Mouse (Mus musculus) heart, adult 2 months (tissue): Measurements from ENCODE around the gene Foxp1. TPM values are rescaled to one million over a fixed set of nuclear protein-coding genes. Genes with fewer than 3 reads are reported as not detected.
A peak's percentile ranks its signal among the peaks of the same experiment; 100 is the strongest.

Experiments used
- DNase-seq, 2 experiments: peaks; one replicate each; pipeline ENCODE4 v3.0.0; 2021
- H3K27ac ChIP-seq: fragments of 200-600 bp; 2 replicates; pipeline ENCODE4 v1.8.1; 2022
- H3K27me3 ChIP-seq: fragments of 200-500 bp; 2 replicates; pipeline ENCODE4 v1.6.1; 2012; ENCODE audit warnings: mild to moderate bottlenecking, low read length, inconsistent platforms, mixed read lengths; ENCODE audit not compliant: control insufficient read depth, insufficient read depth
- H3K36me3 ChIP-seq: fragments of 200-500 bp; 2 replicates; pipeline ENCODE4 v1.6.1; 2012; ENCODE audit warnings: low read length, inconsistent platforms; ENCODE audit not compliant: control insufficient read depth, insufficient read depth
- H3K4me1 ChIP-seq: fragments of 200-500 bp; 2 replicates; pipeline ENCODE4 v1.6.1; 2011; ENCODE audit warnings: low read length; ENCODE audit not compliant: control insufficient read depth, insufficient read depth
- H3K4me3 ChIP-seq: fragments of 200-600 bp; 2 replicates; pipeline ENCODE4 v1.8.1; 2022
- H3K79me2 ChIP-seq: fragments of 200-500 bp; replicated peaks from 2 replicates; pipeline ENCODE4 v1.6.1; 2012; ENCODE audit warnings: mild to moderate bottlenecking, inconsistent platforms, low read length, moderate library complexity, mixed read lengths; ENCODE audit not compliant: control insufficient read depth, insufficient read depth
- H3K9ac ChIP-seq: fragments of 200-500 bp; 2 replicates; pipeline ENCODE4 v1.6.1; 2012; ENCODE audit warnings: low read depth, mild to moderate bottlenecking, control low read depth, inconsistent platforms, low read length, mixed read lengths
- CTCF ChIP-seq: fragments of 200-600 bp; IDR thresholded peaks from 2 replicates; pipeline ENCODE4 v1.8.1; 2022; ENCODE audit warnings: antibody characterized with exemption, mild to moderate bottlenecking, moderate library complexity
- EP300 ChIP-seq: fragments of 200-500 bp; IDR thresholded peaks from 2 replicates; pipeline ENCODE4 v1.6.1; 2011; ENCODE audit warnings: low read depth, low read length, control low read depth; ENCODE audit not compliant: insufficient read depth
- POLR2A ChIP-seq: fragments of 200-500 bp; IDR thresholded peaks from 2 replicates; pipeline ENCODE4 v1.6.1; 2011; ENCODE audit warnings: mild to moderate bottlenecking, low read depth, low read length, control low read depth; ENCODE audit not compliant: insufficient read depth
- WGBS: fragments of 180-500 bp; shearing (Covaris S2); methylation state at CpG from one replicate; pipeline ENCODE4 v1.1.7; 2018; 5-methylcytosine and 5-hydroxymethylcytosine counted together
- intact Hi-C: fragments of 180-260 bp; cut with DNase I; formaldehyde crosslinking; loops from one replicate; pipeline ENCODE4 v1.15.1; 2025
- polyA plus RNA-seq: library from polyadenylated mRNA; depleted of rRNA; stranded (reverse); fragments of >200 nt; gene quantifications from 2 replicates; pipeline ENCODE4 v1.2.3, GENCODE M21; 2012
- total RNA-seq, 2 experiments: library from RNA; stranded (reverse); gene quantifications; 2 replicates each; pipeline ENCODE4 v1.2.3; 2021

Foxp1 gene
- total and polyA plus RNA-seq, 3 experiments: 22.9 to 31.6 (median 26.4) TPM

DNA sequence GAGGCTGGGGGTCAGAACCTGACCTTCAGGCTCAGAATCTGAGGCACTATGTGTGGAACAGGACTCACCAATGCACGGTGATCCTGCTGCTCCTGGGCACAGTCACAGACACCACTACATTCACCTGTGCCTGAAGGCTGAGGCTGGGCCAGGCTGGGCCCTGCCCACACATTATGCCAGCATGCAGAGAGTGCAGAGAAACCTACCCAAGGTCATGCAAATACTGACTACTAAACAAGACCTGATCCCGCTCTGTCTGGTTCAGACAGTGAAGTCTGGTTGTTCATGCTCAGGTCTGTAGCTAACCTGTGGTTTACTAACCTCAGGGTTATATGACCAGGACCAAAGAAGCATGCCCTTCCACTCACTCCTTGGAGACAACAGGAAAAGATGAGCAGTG, 19.8 kb downstream of the Foxp1 start:
- no peak overlapping the region for H3K9ac ChIP-seq
- H3K79me2 ChIP-seq: peaks cover 5% of the 10 kb centered on the region
- intact Hi-C loops: no loop called here
- TF ChIP-seq POLR2A (no peak), CTCF (no peak), EP300 (no peak)
- H3K4me3 ChIP-seq: no peak overlapping the region
- H3K27me3 ChIP-seq: no peaks in the 10 kb centered on the region
- H3K36me3 ChIP-seq: no peaks in the 10 kb centered on the region
- H3K27ac ChIP-seq: no peak overlapping the region
- DNase-seq: no peak
- H3K4me1 ChIP-seq: peaks cover 3% of the 10 kb centered on the region
- WGBS: 89% methylated on average over 2 of the region's 2 CpGs

- Histone ChIP-seq H3K9ac (no peak overlapping the region), H3K36me3 (no peaks in the 10 kb centered on the region), H3K27ac (no peak overlapping the region), H3K4me3 (no peak overlapping the region), H3K27me3 (no peaks in the 10 kb centered on the region), H3K79me2 (peaks cover 5% of the 10 kb centered on the region), H3K4me1 (peaks cover 3% of the 10 kb centered on the region)
- no peak for DNase-seq
- intact Hi-C loops: no loop called here
- TF ChIP-seq CTCF (peak; percentile 9; the same call in 1 of the 2 replicates), POLR2A (no peak)
- 87% methylated on average over 6 of the region's 6 CpGs for WGBS
These were observed 20.2 kb downstream of the Foxp1 start for GRCm38 (mm10) chr6:99502314-99502713.

DNA sequence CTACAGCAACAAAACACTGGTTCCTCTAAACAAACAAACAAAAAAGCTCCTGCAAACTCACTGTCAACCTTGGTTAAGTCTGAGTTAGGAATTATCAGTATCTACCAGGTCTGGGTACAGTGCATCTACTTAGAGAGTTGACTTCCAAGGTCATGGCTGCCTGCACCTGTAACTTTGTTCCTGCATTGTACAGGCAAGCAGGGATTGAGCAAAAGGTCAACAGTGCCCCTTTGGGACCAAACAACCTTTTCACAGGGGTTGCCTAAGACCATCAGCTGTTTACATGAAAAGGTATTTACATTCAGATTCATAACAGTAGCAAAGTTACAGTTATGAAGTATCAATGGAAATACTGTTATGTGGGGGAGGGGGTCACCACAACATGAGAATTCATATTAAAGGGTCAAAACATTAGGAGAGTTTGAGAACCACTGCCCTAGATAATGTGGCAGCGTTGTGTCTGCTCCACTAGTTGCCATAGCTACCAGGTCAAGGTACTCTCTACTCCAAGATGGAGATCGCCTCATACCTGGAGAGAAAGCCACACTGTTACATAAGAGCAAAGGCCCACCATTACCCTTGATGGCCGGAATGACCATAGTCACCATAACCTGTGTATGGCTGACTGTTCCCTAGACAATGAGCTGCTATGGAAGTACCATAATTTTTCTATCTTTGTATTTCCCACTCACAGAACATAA, 21.8 kb downstream of the Foxp1 start:
- peaks cover 4% of the 10 kb centered on the region; the same call in 1 of the 2 replicates for H3K79me2 ChIP-seq
- no peaks in the 10 kb centered on the region for H3K27me3 ChIP-seq
- intact Hi-C loops: no loop called here
- H3K36me3 ChIP-seq: peaks cover 6% of the 10 kb centered on the region; the same call in 1 of the 2 replicates
- no peak overlapping the region for H3K4me3 ChIP-seq
- no peak overlapping the region for H3K9ac ChIP-seq
- no peak for DNase-seq
- peaks cover 6% of the 10 kb centered on the region for H3K4me1 ChIP-seq
- H3K27ac ChIP-seq: no peak overlapping the region
- WGBS: 97% methylated on average over 3 of the region's 3 CpGs
- TF ChIP-seq EP300 (no peak), CTCF (no peak), POLR2A (no peak)

DNA sequence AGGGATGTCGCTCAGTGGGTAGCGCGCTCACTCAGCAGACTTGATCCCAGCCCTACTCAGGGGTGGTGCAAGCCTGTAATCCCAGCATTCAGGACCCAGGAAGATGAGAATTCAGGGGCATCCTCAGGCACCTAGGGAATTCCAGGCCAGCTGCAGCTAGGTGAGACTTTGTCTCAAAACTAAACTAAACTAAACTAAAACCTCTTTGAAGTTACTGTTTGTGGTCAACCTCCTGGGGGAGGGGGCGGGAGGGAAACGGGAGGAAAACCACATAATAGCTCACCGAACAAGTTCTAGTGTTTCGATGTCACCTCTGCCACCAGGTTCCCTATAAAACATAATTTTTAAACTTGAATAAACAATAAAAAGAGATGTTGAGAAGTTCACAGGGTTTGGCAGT, 24.4 kb downstream of the Foxp1 start:
- peaks cover 5% of the 10 kb centered on the region for H3K4me1 ChIP-seq
- H3K79me2 ChIP-seq: peaks cover 3% of the 10 kb centered on the region; the same call in 1 of the 2 replicates
- H3K9ac ChIP-seq: no peak overlapping the region
- H3K27ac ChIP-seq: no peak overlapping the region
- H3K27me3 ChIP-seq: no peaks in the 10 kb centered on the region
- intact Hi-C loops: no loop called here
- 90% methylated on average over 7 of the region's 7 CpGs for WGBS
- H3K4me3 ChIP-seq: no peak overlapping the region
- TF ChIP-seq POLR2A: no peak
- no peak for TF ChIP-seq CTCF
- no peak for TF ChIP-seq EP300
- no peak for DNase-seq
- peaks cover 6% of the 10 kb centered on the region; the same call in 1 of the 2 replicates for H3K36me3 ChIP-seq

DNA sequence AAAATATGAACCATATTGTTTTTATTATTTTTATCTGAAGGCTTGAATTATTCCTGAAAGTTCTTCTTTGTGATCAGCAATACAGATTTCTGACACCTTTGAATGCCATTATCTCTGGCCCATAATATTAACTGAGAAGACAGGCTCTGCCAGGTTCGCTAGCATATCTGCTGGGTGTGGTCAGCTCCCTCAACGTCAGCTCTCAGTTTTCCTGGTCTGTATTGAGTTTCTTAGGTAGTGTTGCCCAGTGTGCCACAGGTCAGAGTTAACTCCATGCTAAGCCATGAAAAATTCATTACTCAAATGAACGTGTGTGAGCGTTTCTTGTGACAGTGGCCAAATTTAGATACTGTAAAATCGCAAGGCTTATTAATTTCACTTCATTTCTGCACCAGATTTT, 26.4 kb downstream of the Foxp1 start:
- Histone ChIP-seq H3K79me2 (no peaks in the 10 kb centered on the region), H3K27ac (no peak overlapping the region), H3K9ac (no peak overlapping the region), H3K4me3 (no peak overlapping the region), H3K27me3 (no peaks in the 10 kb centered on the region), H3K36me3 (peaks cover 6% of the 10 kb centered on the region; the same call in 1 of the 2 replicates), H3K4me1 (peaks cover 4% of the 10 kb centered on the region)
- no peak for DNase-seq
- TF ChIP-seq POLR2A: no peak
- no peak for TF ChIP-seq CTCF
- no peak for TF ChIP-seq EP300
- WGBS: 34% methylated on average over 5 of the region's 5 CpGs
- intact Hi-C loops: no loop called here

DNA sequence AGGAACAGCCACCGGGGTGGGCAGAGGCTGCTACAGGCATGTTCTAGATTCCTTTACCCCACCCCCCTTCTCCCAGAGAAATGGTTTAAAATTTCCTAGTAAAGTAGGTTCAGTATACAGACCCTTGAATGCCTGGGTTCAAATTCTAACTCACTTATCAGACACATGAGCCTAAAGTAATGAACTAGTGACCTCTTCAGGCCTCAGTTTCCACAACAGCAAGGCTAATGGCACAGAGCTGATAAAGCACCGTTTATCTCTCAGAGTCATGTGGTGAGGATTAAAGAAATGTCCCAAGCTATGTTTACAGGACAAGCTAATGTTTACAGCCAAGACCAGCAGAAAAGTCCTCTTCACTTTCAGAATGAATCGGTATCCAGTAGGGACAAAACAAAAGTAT, 29.6 kb downstream of the Foxp1 start:
- Histone ChIP-seq H3K9ac (no peak overlapping the region), H3K4me1 (peaks cover 5% of the 10 kb centered on the region), H3K27me3 (no peaks in the 10 kb centered on the region), H3K36me3 (peaks cover 6% of the 10 kb centered on the region; the same call in 1 of the 2 replicates), H3K27ac (no peak overlapping the region), H3K4me3 (no peak overlapping the region), H3K79me2 (no peaks in the 10 kb centered on the region)
- TF ChIP-seq EP300 (no peak), POLR2A (no peak), CTCF (peak; percentile 28)
- 24% methylated on average over 3 of the region's 3 CpGs for WGBS
- intact Hi-C loops: no loop called here
- no peak for DNase-seq
